Mouse (Mus musculus) lung, embryonic 14.5 days (tissue): ENCODE data around the gene Pramef12. TPM values are rescaled to one million over a fixed set of nuclear protein-coding genes. Genes with fewer than 3 reads are reported as not detected.
A peak's percentile ranks its signal among the peaks of the same experiment; 100 is the strongest.

Experiments
- ATAC-seq: fragments of 200-750 bp; cut with Nextera tagmentation; 2 replicates; pipeline ENCODE4 v1.8.0; 2017; ENCODE audit warnings: mild to moderate bottlenecking, moderate TSS enrichment, moderate library complexity; ENCODE audit not compliant: insufficient read depth
- DNase-seq: peaks from one replicate; pipeline ENCODE4 v3.0.0-alpha.2; 2015
- H3K27ac ChIP-seq: fragments of 300-500 bp; sonication (generic); 2 replicates; pipeline ENCODE4 v1.5.1; 2014; ENCODE audit warnings: low read depth, mild to moderate bottlenecking, moderate library complexity
- H3K27me3 ChIP-seq: fragments of 300-500 bp; sonication (generic); 2 replicates; pipeline ENCODE4 v1.6.1; 2014; ENCODE audit warnings: low read length, control low read depth; ENCODE audit not compliant: insufficient read depth
- H3K36me3 ChIP-seq: fragments of 300-500 bp; sonication (generic); 2 replicates; pipeline ENCODE4 v1.6.1; 2014; ENCODE audit warnings: control low read depth; ENCODE audit not compliant: insufficient read depth
- H3K4me1 ChIP-seq: fragments of 300-500 bp; sonication (generic); 2 replicates; pipeline ENCODE4 v1.6.1; 2014; ENCODE audit warnings: antibody characterized with exemption, control low read depth; ENCODE audit not compliant: insufficient read depth
- H3K4me2 ChIP-seq: fragments of 300-500 bp; sonication (generic); 2 replicates; pipeline ENCODE4 v1.6.1; 2014; ENCODE audit warnings: mild to moderate bottlenecking
- H3K4me3 ChIP-seq: fragments of 300-500 bp; sonication (generic); 2 replicates; pipeline ENCODE4 v1.5.1; 2014; ENCODE audit warnings: low read depth, low read length
- H3K9ac ChIP-seq: fragments of 300-500 bp; sonication (generic); 2 replicates; pipeline ENCODE4 v1.6.1; 2014
- H3K9me3 ChIP-seq: fragments of 300-500 bp; sonication (generic); 2 replicates; pipeline ENCODE4 v1.6.1; 2016; ENCODE audit warnings: low read depth, low read length, control low read depth
- CTCF ChIP-seq: IDR thresholded peaks from 2 replicates; pipeline ENCODE4 v1.5.1; 2016; ENCODE audit warnings: antibody characterized with exemption, low read depth
- WGBS: fragments of 180-500 bp; shearing (Covaris S2); extraction: QIAGEN DNeasy Blood & Tissue Kit; methylation state at CpG from one replicate; pipeline ENCODE4 v1.1.7; 2014; 5-methylcytosine and 5-hydroxymethylcytosine counted together
- polyA plus RNA-seq: library from polyadenylated mRNA; unstranded; fragments of >200 nt; fragmentation: Nextera tagmentation; extraction: Ambion mirVana; gene quantifications from 2 replicates; pipeline ENCODE4 v1.2.1, GENCODE M21; 2014

Gene Pramef12
- polyA plus RNA-seq, 1 experiment from 2014 or later, result not detected

- ATAC-seq (no peak), DNase-seq (no peak)
- H3K36me3 ChIP-seq, result no peaks in the 10 kb centered on the region
- WGBS, result 72% methylated on average over 2 of the region's 2 CpGs
- H3K27ac ChIP-seq, result no peak overlapping the region
- no peaks in the 10 kb centered on the region for H3K27me3 ChIP-seq
- no peak overlapping the region for H3K4me2 ChIP-seq
- no peak overlapping the region for H3K9ac ChIP-seq
- H3K4me1 ChIP-seq, result no peaks in the 10 kb centered on the region
- TF ChIP-seq CTCF, result no peak
- no peak overlapping the region for H3K4me3 ChIP-seq
- H3K9me3 ChIP-seq, result no peaks in the 10 kb centered on the region
Observed at GRCm38 (mm10) chr4:144430723-144431122, 22.5 kb upstream of the Pramef12 start.

- Histone ChIP-seq H3K4me1 (no peaks in the 10 kb centered on the region), H3K27me3 (no peaks in the 10 kb centered on the region), H3K9ac (no peak overlapping the region), H3K27ac (no peak overlapping the region), H3K36me3 (no peaks in the 10 kb centered on the region), H3K9me3 (no peaks in the 10 kb centered on the region), H3K4me3 (no peak overlapping the region), H3K4me2 (no peak overlapping the region)
- 19% methylated on average over 3 of the region's 3 CpGs for WGBS
- DNase-seq (no peak), ATAC-seq (no peak)
- peak; percentile 20; the same call in 1 of the 2 replicates for TF ChIP-seq CTCF
Observed at GRCm38 (mm10) chr4:144428868-144429267, 20.6 kb upstream of the Pramef12 start.

GRCm38 (mm10) chr4:144424590-144424989 lies 16.3 kb upstream of the Pramef12 start:
- TF ChIP-seq CTCF, result no peak
- no peak for ATAC-seq
- Histone ChIP-seq H3K27ac (no peak overlapping the region), H3K9ac (no peak overlapping the region), H3K9me3 (no peaks in the 10 kb centered on the region), H3K4me1 (no peaks in the 10 kb centered on the region), H3K4me3 (no peak overlapping the region), H3K27me3 (no peaks in the 10 kb centered on the region), H3K36me3 (no peaks in the 10 kb centered on the region), H3K4me2 (no peak overlapping the region)
- WGBS, result 65% methylated on average over 5 of the region's 5 CpGs
- no peak for DNase-seq

- no peak for ATAC-seq
- H3K9me3 ChIP-seq, result no peaks in the 10 kb centered on the region
- no peak overlapping the region for H3K4me3 ChIP-seq
- H3K9ac ChIP-seq, result no peak overlapping the region
- no peaks in the 10 kb centered on the region for H3K36me3 ChIP-seq
- no peak for DNase-seq
- no peaks in the 10 kb centered on the region for H3K27me3 ChIP-seq
- TF ChIP-seq CTCF, result peak; percentile 53
- no peak overlapping the region for H3K4me2 ChIP-seq
- no peaks in the 10 kb centered on the region for H3K4me1 ChIP-seq
- no peak overlapping the region for H3K27ac ChIP-seq
Observed at GRCm38 (mm10) chr4:144420644-144421043, 12.4 kb upstream of the Pramef12 start.

GRCm38 (mm10) chr4:144406261-144406660 lies 2.0 kb downstream of the Pramef12 start:
- no peaks in the 10 kb centered on the region for H3K4me1 ChIP-seq
- no peaks in the 10 kb centered on the region for H3K36me3 ChIP-seq
- 37% methylated on average over 3 of the region's 3 CpGs for WGBS
- H3K9me3 ChIP-seq, result no peaks in the 10 kb centered on the region
- H3K4me3 ChIP-seq, result no peak overlapping the region
- no peak for DNase-seq
- H3K4me2 ChIP-seq, result no peak overlapping the region
- no peak for TF ChIP-seq CTCF
- no peak overlapping the region for H3K27ac ChIP-seq
- H3K9ac ChIP-seq, result no peak overlapping the region
- H3K27me3 ChIP-seq, result no peaks in the 10 kb centered on the region
- no peak for ATAC-seq

GRCm38 (mm10) chr4:144404456-144405086 lies 3.7 kb downstream of the Pramef12 start:
- no peaks in the 10 kb centered on the region for H3K9me3 ChIP-seq
- H3K4me3 ChIP-seq, result peak overlapping the region; percentile 27
- H3K27ac ChIP-seq, result peak overlapping the region; percentile 24; the same call in 1 of the 2 replicates
- ATAC-seq (peak; percentile 94), DNase-seq (peak; percentile 67)
- H3K9ac ChIP-seq, result no peak overlapping the region
- no peaks in the 10 kb centered on the region for H3K36me3 ChIP-seq
- no peaks in the 10 kb centered on the region for H3K27me3 ChIP-seq
- peak overlapping the region; percentile 58 for H3K4me2 ChIP-seq
- no peaks in the 10 kb centered on the region for H3K4me1 ChIP-seq
- 4% methylated on average over 17 of the region's 17 CpGs for WGBS
- TF ChIP-seq CTCF, result no peak

- Histone ChIP-seq H3K9ac (no peak overlapping the region), H3K4me1 (no peaks in the 10 kb centered on the region), H3K36me3 (no peaks in the 10 kb centered on the region), H3K27me3 (no peaks in the 10 kb centered on the region), H3K4me3 (no peak overlapping the region), H3K4me2 (no peak overlapping the region), H3K9me3 (no peaks in the 10 kb centered on the region), H3K27ac (no peak overlapping the region)
- ATAC-seq, result no peak
- 5% methylated on average over 4 of the region's 4 CpGs for WGBS
- no peak for DNase-seq
- TF ChIP-seq CTCF, result no peak
Observed at GRCm38 (mm10) chr4:144402712-144403111, 5.6 kb downstream of the Pramef12 start.
